Mouse (Mus musculus) thymus, postnatal 10 days (tissue): Measurements from ENCODE around the gene Mob2.

Experiments used
- DNase-seq, 2 experiments: peaks; one replicate each; pipeline ENCODE4 v3.0.0; 2021; ENCODE audit warnings: low spot score in 2 of 2

Mob2 gene

DNA sequence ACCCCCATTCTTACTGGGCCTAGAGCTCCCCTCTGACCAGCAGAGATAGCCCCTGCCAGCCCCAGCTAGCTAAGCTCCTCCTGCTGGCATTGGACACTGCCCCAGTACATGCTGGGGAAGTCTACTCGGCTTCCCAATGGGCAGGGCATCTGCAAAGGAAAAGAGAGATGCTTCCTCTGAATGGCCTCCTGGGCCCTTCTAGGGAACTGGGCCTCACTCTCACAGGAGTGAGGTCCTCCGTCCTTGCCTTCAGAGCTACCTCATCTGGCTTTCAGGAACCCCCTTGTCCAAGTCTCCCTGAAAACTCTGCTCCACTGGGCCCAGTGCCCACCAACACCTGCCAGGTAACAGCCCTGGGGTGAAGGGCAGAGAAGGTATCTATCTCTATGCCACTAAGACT lies 20.0 kb upstream of the Mob2 start:
- no peak for DNase-seq

DNA sequence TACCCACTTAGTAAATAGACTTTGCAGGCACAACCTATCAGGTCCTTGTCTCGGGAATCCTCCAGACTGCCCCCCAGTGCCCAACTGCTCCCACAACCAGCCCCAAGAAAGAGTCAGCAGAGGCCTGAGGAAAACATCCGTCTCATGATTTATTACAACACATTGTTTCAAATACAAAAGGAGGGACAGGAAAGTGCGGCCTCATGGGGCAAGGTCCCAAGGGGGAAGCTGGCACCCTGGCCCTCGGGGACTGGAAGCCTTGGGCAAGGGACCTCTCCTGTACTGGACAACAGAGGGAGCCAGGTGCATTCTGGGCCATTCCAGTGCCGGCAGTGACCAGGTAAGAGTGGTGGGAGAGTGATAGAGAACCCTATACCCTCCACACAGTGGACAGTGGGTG lies 18.5 kb upstream of the Mob2 start:
- DNase-seq: no peak

DNA sequence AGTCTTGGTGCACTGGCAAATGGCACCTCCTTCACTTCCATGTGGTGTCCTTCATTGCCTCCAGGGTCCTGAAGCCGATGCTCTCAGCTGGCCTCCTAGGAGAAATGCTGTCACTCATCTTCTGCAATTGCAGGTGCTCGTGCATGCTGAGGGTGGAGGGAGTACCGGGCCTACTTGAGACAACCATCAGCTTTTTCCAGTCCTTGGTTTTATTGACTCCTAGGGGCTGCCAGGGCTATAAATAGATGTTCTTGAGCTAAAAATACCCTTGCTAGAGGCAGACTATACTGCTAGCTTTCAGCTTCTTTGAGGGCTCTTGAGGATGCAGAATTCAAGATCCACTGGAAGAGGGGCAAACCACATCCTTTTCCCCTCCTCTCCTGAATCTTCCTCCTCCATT lies 16.3 kb upstream of the Mob2 start:
- no peak for DNase-seq

DNA sequence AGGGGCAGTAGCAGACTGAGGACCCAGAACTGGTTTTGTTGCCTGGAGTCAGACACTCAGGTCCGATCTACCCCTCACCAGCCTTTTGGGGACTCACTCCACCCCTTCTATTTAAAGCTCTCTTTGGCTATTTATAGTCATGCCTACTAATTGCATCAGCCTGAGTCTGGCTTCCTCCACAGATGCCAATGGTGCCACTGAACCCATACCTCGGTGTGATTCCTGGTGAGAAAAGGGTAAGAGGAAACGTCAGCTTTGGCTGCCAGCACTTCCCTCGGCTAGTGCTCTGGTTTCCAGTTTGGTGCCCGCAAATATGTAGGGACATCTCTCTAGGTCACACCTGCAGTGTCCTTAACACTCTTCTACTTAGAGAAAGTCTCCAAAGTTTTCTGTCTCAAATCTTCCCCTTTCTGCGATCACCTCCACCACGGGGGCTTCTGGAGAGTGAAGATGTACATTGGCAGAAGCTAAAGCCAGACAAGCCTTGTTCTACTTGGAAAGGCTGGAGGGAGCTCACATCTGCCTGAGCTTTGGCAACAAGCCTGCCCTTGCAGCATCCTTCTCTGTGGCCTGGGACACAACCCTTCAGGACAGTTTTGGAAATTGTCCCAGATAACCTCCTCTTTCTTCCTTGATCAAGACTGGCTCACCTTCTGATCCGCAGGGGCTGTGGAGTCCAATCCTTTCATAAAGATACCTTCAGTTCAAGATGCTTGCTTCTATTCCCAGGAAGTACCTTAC lies 13.5 kb upstream of the Mob2 start:
- DNase-seq: no peak

DNA sequence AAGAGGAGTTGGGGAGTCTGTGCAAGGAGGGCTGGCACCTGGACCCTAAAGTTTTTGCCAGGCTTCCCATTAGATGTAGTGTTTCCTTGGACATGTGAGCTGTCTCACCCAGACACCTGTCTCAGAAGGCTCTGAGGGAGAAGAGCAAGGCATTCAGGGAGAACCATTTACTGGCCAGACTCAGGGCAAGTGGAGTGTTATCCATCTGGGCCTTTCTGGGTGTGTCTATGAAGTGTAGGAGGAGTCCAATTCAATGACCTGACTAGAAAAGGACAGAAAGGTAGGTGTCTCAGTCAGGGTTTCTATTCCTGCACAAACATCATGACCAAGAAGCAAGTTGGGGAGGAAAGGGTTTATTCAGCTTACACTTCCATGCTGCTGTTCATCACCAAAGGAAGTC lies 10.9 kb upstream of the Mob2 start:
- DNase-seq: no peak

DNA sequence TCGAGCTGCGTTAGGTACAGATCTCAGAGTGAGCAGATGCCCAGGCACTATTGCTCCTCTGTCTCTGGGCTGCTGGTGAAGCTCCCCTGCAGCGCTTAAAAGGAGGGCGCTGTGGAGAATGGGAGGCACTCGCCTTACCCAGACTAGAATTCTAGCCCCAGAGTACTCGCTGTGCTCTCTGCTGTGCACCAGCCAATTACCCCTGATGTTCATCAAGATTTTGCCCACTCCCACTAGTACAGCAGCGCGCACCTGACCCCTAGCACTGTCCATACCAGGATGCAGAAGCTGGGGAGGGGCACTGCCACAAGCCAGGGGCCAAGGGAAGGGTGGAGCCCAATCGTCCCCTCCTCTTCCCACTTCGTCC lies 10.3 kb upstream of the Mob2 start:
- no peak for DNase-seq

DNA sequence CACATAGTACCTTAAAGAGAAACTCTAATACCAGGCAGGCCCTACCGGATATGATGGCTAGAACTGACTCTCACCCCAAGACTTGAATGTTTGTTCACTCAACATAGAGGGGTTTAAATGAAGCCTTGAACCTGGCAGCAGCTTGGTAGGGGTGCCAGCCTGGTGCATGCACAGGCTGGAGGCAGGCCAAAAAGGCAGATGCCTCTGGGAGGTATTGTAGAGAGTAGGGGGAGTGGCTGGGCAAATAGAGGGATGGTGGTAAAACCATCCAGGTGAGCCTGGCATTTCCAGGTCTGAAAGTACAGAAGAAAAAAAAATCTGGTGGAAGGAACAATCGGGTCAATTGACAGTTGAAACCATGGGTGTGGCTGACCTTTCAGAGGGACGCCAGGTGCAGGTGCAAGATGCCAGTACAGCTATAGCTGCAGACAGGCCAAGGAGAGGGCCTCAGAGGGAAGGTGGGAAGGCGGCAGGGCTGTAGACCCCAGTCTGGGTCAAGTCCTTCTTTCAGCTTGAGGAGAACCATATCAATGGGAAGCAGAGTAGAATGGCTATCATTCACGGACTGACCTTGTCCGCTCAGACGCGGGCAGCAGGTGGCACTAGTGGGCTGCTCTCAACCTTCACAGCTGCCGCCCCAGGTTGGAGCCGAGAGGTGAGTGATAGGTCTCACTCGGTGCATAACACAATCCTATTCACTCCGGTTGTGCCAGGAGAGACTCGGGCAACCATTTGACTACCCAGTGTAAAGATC lies 9.8 kb upstream of the Mob2 start:
- DNase-seq: peak in 1 of 2 experiments; percentile 46

DNA sequence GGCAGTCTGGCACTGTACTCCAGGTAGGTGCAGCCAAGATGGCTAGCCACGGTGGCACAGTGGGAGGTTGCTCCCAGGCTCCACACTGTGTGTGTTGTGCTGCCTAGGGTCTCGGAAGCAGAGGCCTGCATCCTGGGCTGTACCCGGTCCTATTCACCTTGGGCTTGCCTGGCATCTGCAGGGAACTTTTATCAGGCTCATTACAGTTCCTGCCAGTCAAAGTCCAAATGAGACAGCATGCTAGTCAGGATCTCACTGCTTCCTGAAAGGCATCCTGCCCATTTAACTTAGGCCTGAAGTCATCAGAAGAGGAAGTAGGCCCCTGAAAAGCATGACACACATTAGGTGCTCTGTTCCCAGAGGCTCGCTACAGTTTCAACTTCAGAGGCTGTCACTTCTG lies 7.6 kb upstream of the Mob2 start:
- DNase-seq: no peak

DNA sequence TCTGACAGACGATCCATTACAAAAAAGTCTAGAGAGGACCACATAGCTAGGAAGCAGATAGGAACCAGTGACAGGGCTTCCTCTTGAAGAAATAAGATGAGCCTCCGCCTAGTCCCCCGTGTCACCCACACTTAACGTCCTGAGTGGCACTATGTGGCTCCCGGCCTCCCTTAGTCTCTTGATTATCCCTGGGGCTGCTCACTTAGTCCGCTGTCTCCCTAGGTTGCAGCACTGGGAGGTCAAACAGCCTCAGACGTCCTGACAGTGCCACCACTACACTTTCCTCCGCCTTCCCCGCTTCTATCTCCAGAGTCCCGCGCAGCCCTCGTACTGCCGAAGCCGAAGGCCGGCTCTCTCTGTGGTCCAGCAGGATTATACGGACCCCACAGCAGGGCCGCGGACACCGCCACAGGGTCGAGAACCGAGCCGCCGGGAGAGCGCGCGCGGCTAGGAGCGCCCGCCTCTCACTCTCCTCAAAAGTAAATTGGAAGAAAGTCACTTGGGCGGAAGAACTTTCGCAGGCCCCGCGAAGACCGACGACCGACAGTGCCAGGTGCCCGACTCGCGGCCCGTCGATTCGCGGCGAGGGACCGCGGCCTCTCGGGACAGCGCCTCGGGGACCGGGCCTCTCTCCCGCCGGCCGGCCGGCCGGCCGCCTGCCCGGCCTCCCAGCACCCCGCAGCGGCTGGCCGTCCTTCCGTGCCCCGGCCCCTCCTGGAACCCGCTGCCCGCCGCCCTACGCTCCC lies 507 bp downstream of the Mob2 start:
- peak; percentile 8 to 35 for DNase-seq

DNA sequence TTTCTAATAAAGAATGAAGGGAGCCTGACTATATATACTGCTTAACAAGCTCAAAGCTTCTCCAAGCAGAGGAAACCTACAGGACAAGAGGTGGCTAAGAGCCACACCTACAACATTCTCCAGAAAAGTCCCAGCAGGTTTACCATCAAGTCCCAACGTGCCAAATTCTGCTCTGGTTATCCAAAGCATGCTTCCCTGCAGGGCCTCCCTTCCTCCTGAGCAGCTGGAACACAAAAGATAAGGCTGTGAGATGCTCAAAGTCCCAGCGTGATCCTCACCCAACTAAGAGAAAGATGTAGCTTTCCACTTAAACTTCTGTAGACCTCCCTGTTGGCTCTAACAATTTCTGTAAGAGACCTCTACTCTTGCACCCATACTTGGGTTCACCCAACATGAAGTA lies 1.8 kb downstream of the Mob2 start:
- DNase-seq: no peak

DNA sequence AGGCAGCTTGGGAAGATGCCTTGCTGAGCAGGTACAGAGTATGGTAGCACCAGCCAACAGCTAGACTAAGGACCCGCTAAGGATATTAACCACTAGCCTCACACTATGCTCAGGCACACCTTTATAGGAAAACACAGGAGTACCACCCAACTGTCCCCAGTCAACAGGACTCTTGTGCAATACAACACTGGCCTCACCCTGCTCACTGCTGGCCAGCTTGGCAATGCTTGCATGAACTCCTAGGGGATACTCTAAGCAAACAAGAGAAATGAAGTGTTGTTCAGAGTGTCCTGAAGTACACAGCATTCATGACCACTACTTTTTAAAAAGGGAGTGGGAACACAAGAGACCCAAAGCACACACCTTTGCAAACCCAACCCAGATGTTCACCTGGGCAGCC lies 3.7 kb downstream of the Mob2 start:
- DNase-seq: no peak

DNA sequence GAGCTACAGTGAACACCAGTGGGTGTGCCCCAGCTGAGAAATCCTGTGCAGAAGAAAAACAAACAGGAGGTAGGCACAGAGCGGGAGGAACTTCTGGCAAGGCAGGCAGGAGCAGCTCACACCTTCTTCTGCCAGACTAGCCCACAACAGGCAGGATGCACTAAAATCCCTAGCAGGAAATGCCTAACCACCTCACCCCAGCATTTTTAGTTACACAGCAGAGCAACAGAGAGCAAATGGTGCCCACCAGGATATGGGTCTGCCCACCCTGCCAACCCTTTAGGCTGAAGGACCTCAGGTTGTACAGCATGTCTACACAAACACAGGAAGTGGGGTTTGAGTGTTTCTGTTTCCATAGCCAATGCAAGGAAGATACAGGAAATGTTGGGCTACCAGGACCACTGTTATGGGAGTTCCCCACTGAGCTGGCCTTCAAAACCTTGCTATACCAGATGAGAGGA lies 4.2 kb downstream of the Mob2 start:
- DNase-seq: no peak

DNA sequence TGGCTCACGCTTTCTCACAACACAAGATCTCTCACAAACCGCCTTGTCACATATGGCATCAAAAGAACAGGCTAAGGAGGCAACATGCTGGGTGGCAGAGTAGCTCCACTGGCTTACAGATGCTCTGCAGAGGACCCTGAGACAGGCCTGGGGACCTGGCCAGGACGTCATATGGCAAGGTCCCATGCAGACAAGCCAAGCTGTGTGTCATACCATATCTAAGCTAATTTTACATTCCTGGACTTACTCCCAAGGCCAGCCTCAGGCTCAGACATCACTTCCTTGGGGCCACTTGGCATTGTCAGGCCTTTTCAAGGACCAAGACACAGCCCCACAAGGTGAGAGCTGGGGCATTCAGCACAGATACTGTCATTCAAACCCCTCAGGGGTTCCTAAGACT lies 5.4 kb downstream of the Mob2 start:
- DNase-seq: no peak

DNA sequence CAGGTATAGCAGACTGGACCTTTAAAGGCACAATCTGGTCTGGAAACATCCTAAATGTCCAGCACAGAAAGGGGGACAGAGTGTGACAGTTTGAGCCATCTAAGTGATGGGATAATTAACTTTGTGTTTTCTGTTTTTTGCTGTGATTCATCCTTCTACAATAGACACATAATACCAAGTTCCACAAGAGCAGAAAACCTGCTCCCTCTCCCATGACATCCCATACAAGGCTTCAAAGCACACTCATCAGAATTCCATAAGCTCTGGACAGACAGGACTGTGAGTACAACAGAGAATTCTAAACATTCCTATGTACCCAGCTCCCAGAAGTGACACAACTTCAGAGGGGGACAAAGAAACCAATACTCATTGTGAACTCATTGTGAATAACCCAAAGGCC lies 10.3 kb downstream of the Mob2 start:
- no peak for DNase-seq

DNA sequence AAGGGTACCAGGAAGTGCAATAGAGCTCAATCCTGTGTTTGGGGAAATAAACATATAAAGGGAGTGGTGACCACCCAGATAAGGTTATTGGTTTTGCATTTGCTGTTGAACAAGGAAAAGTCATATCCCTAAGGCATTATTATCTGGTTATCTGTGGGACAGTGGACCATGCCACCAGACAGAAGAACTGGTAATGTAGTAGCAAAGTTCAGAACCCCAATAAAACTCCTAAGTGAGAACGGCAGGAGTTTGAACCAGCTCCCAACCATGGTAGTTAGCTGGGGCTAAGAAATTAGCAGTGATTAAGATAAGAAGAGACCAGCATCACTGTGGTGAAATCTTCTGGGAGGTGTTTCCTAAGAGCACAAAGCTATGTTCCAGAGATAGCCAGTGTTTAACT lies 14.9 kb downstream of the Mob2 start:
- no peak for DNase-seq

DNA sequence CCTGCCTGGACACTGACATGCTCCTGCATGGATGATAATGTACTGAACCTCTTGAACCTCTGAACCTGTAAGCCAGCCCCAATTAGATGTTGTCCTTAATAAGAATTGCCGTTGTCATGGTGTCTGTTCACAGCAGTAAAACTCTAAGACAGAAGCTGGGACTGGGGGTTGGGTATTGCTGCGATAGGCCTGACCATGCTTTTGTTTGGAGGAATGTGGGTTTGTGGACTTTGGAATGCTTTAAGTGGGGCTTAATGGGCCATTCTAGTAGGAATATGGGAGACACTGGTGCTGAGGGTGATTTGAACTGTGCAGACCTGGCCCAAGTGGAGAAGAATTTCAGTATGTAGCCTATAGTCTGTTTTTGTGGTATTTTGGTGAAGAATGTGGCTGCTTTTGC lies 15.5 kb downstream of the Mob2 start:
- DNase-seq: no peak

DNA sequence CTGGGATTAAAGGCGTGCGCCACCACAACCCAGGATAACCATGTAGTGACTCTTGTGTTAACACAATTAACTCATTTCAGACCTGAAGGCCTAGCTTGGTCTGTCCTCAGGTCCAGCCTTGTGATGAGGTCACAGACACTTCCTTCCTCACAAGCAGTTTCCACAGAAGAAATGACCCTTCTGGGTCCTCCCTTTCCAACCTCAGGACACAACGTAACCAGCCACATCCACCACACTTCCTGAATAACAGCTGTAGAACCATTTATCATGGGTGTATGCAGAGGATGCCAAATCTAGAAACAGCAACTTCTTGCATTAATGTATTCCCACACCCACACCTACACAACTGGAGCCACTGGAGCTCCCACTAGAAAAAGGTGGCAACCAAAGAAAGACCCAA lies 20.1 kb downstream of the Mob2 start:
- no peak for DNase-seq

DNA sequence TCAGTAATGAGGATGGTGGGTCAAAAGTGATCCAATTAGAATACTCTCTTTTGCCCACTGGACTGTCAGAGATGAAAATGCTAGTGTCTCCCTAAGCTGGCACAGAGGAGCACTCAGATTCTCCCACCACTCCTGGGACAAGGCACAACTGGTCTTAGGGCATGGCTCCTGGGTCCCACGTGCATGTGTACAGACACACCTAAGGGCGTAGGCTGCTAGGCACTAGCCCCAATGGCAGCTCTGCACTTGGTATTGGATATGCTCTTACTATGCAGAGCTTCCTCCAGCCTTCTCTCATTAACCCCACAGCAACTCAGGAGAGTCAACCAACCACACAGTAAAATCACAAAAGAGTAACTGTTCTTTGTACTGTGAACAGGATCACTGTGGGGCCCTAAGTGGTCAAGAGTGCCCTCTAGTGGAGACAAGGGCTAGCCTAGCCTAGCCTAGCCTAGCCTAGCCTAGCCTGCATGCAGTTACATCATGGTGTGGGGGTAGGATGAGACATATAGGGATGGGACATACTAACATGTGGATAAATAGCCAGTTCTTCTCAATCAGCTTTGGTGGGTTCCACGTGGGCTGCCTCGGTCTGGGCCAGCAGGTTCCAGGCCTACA lies 23.2 kb downstream of the Mob2 start:
- DNase-seq: peak; percentile 11 to 62

DNA sequence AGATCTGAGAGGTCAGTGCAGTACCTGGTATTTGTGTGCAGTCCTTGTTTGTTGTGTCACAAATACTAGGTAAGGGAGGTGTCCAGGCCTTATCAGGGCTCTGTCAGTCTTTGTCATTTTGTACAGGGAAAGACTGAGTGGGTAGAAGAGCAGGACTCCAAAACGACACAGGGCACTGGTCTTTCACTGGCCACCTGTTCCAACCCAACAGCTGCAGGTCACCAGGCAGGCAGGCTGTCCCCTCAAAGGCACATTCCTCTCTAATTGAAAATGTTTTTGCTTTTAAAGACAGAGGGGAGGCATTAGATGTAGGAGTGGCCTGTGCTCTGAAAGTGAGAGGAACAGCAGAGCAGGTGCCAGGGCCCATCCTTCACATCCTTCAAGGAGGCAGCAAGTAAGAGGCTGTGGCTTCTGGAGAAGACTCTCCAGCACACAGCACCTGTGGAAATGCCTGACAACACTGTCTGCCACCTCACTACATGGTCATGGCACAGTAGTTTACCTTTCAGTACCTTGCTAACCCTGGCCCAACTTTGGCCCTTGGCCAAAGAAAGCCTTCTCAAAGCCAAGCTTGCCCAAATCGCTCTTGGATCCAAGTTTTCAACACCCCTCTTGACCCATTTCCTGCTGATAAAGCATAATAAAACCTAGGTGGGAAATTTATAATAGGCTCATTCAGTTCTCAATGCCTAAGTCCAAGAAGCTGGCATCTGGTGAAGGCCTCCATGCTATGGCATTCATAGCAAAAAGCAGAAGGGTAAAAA lies 25.6 kb downstream of the Mob2 start:
- no peak for DNase-seq

DNA sequence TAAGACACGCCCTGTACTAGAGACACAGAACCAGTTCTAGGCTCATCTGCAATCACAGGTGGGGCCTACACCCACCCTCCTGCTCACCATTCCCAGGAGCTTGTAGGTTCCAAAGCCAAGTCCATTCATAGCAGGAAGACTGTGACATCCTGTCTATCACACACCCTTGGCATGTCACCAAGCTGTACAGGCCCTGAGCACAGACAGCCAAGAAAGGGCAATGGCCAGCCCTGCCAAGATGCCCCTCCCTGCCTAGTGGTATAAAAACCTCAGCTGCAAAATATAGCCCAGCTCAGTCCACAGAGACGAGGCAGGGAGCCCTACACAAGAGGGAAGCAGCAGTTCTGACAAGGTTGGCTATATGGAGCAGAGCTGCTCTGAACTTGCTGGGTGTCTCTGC lies 26.7 kb downstream of the Mob2 start:
- no peak for DNase-seq

DNA sequence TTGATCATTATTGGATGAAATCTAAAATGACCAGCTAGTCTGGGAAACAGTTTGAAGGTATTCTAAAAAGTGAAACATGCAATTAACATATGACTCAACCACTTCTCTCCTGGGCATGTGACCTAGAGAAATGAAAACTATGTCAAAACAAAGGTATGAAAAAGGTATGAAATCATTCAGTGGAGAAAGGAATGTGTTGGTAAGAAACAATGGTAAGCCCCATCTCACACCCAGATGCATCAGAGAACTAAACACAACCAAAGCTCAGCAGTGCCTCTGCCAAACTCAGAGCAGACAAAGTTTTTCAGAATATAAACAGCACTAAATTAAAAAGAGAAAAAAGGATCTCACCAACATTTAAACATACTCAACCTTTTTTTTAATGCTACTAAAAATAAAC lies 30.8 kb downstream of the Mob2 start:
- DNase-seq: no peak

DNA sequence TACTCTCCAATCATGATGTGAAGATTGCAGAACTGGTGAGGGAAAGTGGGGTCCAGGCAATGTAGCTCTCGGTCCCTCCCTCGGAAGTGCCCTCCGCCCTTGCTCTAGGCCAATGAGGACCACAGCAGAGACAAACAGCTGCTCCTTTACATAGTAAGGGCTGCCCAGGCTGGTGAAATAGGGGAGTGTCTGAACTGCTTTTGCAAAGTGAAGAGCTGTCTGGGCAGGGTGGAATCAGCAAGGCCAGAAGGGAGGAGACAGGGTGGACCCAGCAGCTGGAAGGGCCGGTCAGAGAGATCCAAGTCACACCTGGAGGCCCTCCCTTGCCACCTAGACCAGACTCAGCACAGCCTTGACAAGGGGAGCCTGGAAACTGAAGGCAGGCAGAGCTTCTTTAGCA lies 34.9 kb downstream of the Mob2 start:
- DNase-seq: no peak
